Mouse (Mus musculus): ENCODE measurements around the gene Gm20695. TPM values are rescaled to one million over a fixed set of nuclear protein-coding genes. Genes with fewer than 3 reads are reported as not detected.
A peak's percentile ranks its signal among the peaks of the same experiment; 100 is the strongest.

The Gm20695 gene
- total RNA-seq, 2 experiments from 2014 or later, result 0.45 to 0.58 TPM

DNA sequence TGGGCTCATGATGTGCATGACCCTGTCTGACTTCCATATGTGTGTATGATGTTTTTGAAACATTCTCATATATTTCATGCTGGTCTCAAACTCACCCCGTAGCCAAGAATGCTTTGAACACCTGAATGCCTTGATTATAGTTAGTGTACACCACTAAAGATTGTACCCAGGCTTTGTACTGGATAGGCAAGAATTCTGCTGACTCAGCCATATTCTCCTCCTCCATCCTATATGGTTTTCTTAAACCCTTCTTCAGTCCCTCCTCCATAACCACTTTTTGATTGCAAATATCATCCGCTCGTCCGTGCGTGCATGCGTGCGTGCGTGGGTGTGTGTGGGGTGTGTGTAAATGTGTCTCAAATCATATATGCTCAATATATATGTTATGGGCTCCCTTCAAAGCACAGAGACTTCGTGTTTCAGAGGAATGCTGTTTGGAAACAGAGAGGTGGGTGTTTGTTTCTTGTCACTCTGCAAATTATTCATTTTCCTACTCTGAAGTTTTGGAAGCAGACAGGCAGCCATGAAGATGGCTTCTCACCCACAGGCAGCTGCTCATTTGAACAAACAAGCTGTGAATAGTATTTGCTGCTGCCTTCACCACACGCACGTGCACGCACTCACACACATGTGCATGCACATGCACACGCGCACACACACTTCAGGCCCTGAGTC, 7.3 kb downstream of the Gm20695 start:
- DNase-seq, result no peak
- intact Hi-C loops (cut with DNase I; ENCODE audit: low total_unique reads), result no loop called here

DNA sequence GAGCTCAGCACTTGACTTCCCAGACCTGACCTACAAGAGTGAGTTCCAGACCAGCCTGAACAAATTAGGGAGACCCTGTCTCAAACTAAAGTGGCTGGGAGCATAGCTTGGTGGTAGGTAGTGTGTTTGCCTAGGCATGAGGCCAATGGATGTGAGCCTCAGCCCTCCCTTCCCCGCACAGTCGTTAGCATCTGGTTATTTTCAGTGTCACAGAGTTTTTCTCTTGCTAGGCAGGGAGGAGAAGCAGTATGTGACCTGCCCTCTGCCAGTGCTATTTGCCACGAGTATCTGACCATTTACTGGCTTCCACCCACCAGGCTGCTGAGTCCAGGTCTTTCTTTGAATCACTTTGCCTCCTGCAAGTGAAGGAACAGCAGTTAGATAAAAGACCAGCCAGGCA, 9.3 kb downstream of the Gm20695 start:
- intact Hi-C loops (cut with DNase I; ENCODE audit: low total_unique reads), result no loop called here
- DNase-seq, result no peak

DNA sequence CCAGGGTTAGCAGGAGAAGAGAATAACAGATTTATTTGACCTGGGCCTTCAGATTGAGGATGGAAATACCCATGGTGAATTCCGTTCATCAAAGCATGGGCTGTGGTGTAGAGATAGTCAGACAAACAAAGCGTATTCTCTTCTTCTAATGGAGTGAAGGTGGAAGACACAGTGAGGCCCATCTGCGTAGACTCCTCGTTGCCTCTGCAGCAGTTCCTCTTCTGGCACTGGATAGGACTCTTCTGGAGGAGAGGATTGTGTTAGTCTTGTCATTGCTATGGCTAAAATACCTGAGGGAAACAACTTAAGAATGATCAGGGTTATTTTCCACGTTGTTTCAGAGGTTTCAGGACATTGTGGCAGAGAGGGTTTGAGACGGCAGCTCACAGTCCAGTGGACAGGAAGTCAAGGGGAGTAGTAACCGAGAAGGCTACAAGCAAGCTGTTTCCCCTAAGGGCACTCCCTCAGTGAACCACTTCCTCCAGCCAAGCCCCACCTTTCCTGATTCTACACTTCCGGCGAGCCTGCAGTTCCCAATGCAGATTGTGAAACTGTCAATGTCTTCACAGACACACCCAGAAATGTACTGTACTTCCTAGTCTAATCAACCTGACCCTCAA, 10.8 kb downstream of the Gm20695 start:
- intact Hi-C loops (cut with DNase I; ENCODE audit: low total_unique reads), result no loop called here

DNA sequence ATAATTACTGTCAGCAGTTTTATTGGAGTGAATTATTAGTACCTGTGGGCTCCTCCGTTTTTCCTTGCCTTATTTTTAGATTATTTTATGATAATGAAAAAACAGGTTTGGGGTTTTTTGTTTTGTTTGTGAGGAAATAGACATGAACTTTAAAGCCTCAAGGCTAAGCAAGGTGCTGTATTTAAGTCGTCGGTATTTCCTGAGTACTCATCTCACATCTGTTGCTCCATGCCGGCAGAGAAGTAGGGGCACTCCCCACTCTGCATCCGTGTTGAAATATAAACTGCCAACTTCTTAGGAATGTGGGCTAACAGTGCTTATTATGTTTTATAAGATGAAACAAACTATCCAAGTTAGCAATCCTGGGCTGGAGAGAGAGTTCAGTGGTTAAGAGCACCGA, 11.6 kb downstream of the Gm20695 start:
- no peak for DNase-seq
- intact Hi-C loops (cut with DNase I; ENCODE audit: low total_unique reads), result no loop called here

More for the DNA sequence above, 10.8 kb downstream of the Gm20695 start:
- peak; percentile 33 for DNase-seq

- DNase-seq, result no peak
- intact Hi-C loops (cut with DNase I; ENCODE audit: low total_unique reads), result no loop called here
Measured at GRCm38 (mm10) chr16:3896553-3896952, 12.1 kb downstream of the Gm20695 start.

DNA sequence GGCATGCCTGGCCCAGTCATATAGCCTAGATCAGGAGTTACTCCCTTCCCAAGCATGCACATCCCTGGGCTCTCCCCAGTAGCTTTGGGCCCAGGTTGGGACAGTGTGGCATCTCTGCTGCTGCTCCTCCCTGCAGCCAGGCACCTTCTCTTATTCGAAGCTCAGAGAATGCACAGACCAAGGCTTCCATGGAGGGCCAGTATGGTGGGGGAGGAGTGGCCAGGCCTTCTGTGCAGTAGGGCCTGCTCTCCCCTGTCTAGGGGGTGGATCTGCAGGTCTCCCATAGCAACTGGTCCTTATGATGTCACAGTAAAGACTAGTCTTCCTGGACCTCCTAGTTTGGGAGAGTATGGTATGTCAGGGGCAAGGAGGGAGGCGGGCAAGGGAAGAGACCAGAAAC, 23.0 kb downstream of the Gm20695 start:
- no peak for DNase-seq

GRCm38 (mm10) chr16:3908537-3909111, 24.2 kb downstream of the Gm20695 start, which contains the start of the genes 1700037C18Rik and Cluap1:
Gene 1700037C18Rik, minus strand, starts transcription at chr16:3908689.
Gene Cluap1, plus strand, starts transcription at chr16:3908801.
- DNase-seq, result peak; percentile 92
- intact Hi-C loops (cut with DNase I; ENCODE audit: low total_unique reads), result loop anchor here (10.0 kb wide), 1 partner anchor 64 kb away; the partner anchor contains the start of gene Zfp174

More for the DNA sequence above, 23.0 kb downstream of the Gm20695 start:
- intact Hi-C loops (cut with DNase I; ENCODE audit: low total_unique reads), result loop anchor here (10.0 kb wide), 1 partner anchor 63 kb away; the partner anchor contains the start of gene Zfp174

DNA sequence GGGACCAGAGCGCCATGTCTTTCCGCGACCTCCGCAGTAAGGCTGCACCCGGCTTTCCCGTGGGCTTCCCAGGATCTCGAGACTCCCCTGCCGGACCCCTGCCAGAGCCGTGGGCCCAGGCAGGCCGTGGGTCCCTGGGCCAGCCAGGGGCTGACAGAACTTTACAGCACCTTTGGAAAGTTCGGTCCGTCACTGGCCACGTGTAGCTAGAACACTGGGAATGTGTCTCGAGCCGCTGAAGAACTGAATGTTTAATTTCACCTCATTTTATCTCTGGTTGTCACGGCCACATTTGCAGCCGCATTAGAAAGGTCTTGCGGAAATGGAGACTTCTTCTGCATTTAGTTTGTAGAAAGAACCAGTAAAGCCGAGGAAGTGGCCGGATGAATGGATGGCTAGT, 24.7 kb downstream of the Gm20695 start:
- DNase-seq, result no peak
- intact Hi-C loops (cut with DNase I; ENCODE audit: low total_unique reads), result loop anchor here (10.0 kb wide), 1 partner anchor 64 kb away; the partner anchor contains the start of gene Zfp174

DNA sequence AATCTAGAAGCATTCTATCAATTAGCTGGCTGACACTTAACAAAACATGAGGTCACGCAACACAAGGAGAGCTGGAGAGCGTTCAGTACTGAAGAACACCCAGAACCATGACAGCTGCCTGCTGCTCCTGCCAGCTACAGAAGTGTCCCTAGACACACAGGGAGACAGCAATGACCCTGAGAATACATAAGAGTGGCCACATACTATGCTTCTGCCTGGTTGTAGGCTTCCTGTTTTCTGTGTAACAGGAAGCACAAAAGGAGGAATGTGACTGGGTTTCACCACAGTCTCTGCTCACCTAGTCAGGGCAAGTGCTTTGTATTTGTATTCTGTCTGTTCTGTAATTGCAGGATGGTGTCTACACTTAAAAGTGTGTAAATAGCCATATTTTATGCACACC, 36.3 kb downstream of the Gm20695 start:
- intact Hi-C loops (cut with DNase I; ENCODE audit: low total_unique reads), result no loop called here
- DNase-seq, result no peak

- intact Hi-C loops (cut with DNase I; ENCODE audit: low total_unique reads), result no loop called here
- DNase-seq, result no peak
Measured at GRCm38 (mm10) chr16:3923515-3923914, 39.1 kb downstream of the Gm20695 start.

DNA sequence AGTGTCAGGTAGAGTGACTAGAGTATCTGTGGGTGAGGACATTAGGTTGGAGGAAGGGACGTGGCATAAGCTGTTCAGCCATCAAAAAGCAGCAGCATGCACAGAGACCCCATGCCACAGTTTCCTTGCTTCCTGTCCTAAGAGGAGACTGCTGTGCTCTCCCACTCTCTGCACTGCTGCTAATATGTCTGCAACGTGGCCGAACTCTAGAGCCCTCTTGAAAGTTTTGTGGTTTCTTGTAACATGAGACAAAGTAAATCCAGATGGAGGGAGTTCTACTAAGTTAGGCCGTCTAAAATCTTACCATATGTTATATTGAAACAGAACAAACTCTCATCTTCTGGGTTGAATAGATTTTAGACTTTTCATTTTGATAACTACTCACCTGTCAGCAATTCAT, 39.5 kb downstream of the Gm20695 start:
- intact Hi-C loops (cut with DNase I; ENCODE audit: low total_unique reads), result no loop called here
- DNase-seq, result no peak

DNA sequence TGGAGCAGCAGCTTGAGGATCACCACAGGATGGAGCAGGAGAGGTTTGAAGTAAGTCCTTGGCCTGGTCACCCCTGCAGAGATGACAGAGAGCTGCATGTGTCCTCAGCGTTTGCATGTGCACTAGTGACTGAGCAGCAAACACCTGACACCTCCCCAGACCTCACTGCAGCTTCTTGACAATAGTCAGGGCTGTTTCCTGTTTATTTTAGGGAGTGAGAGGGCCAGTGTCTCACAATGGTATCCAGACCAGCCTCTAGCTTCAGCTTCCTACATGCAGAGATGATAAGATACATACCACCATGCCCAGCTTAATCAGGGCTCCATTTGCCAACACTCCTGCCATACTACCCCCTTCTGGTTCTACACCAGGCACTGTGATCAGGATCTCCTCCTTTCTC, 44.1 kb downstream of the Gm20695 start:
- intact Hi-C loops (cut with DNase I; ENCODE audit: low total_unique reads), result no loop called here
- no peak for DNase-seq

- DNase-seq, result no peak
- intact Hi-C loops (cut with DNase I; ENCODE audit: low total_unique reads), result no loop called here
Measured at GRCm38 (mm10) chr16:3929151-3929550, 44.7 kb downstream of the Gm20695 start.

DNA sequence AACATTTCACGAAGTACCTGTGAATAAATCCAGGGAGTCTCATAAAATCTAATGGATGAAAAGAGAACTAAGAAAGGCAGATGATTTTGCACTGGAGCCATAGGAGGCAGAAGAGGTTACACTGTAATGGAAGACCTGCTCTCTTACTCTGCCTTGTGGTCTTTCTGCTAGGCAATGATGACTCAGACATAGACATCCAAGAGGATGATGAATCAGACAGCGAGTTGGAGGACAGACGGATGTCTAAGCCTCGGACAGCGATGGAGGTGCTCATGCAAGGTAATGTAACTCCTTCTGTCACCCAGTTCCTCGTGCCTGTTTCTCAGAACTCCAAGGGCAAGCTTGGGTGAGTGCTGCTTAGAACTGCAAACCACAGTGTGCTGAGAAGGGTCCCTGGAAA, 49.1 kb downstream of the Gm20695 start:
- DNase-seq, result no peak
- intact Hi-C loops (cut with DNase I; ENCODE audit: low total_unique reads), result no loop called here

GRCm38 (mm10) chr16:3934091-3934490, 49.6 kb downstream of the Gm20695 start:
- intact Hi-C loops (cut with DNase I; ENCODE audit: low total_unique reads), result no loop called here
- no peak for DNase-seq

- intact Hi-C loops (cut with DNase I; ENCODE audit: low total_unique reads), result no loop called here
- DNase-seq, result no peak
Measured at GRCm38 (mm10) chr16:3934701-3935100, 50.3 kb downstream of the Gm20695 start.

- no peak for DNase-seq
- intact Hi-C loops (cut with DNase I; ENCODE audit: low total_unique reads), result no loop called here
Measured at GRCm38 (mm10) chr16:3951141-3951540, 66.7 kb downstream of the Gm20695 start.

DNA sequence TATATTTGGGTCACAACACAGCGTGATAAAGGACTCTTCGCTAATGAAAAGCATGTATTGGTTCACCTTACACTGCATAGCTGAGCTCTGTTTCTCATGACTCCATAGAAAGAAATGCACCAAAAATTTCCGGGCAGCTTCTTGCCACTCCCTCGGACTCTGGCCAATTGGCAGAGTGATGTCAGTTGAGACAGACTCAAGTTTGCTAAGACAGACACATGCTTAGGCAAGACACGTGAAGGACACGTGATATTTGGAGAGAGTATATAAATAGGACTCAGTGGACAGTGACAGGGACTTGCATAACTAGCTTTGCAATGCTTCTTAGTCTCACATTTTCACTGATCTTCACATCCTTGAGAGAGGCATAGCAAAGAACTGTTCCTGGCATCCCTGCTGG, 71.9 kb downstream of the Gm20695 start:
- intact Hi-C loops (cut with DNase I; ENCODE audit: low total_unique reads), result no loop called here
- DNase-seq, result peak; percentile 54

DNA sequence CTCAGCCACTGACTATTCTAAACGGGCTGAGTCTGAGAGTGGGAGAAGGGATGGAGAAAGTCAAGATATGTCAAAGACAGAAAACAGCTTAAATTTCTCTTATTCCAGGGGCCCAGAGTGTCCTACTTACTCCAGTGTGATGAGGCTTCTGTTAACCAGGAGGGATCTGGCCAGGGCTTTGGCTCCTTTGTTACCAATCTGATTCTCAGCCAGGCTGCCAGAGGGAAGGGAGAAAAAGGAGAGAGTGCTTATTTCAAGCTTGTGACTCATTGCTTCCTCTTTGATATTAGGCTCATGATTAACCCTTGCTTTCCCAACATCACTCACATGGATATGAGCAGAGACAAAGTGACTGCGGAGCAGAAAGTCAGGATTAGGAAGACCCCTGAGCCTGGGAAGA, 74.8 kb downstream of the Gm20695 start:
- intact Hi-C loops (cut with DNase I; ENCODE audit: low total_unique reads), result no loop called here
- DNase-seq, result no peak

DNA sequence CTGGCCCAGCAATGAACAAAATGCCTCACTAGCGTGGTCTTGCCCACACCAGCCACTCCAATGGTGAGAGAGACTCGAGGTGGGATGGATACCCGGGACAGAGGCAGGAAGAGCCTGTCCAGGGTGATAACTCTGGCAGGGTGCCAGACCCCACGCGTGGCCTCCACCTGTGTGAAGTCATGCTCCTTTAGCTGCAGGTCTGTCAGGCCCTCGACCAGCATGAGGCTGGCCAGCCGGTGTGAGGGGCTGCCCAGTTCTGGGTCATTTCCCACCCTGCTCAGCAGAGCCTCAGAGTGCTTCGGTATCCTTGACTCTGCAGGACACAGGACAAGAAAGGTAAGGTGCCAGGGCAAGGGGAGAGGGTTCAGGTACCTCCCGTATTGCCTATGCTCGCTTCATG, 80.5 kb downstream of the Gm20695 start:
- intact Hi-C loops (cut with DNase I; ENCODE audit: low total_unique reads), result no loop called here
- DNase-seq, result no peak

DNA sequence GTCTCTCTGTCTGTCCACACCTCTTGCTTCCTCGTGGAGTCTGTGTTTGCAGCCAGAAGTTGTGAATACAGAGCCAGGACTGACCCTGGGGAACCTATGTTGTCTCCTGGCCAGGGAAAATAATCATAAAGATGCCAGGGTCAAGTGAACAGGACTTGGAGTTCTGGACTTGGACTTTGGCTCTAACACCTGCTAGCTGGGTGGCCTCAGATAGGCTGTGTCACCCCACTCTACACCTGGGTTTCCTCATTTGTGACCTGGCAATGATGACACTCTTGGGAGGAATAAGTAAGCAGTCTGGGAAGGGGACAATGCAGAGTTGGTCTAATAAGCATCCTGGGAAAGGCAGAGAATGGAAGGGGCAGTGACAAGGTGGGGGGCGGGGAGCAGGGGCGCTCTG, 81.1 kb downstream of the Gm20695 start:
- no peak for DNase-seq
- intact Hi-C loops (cut with DNase I; ENCODE audit: low total_unique reads), result no loop called here

Measured in gastrocnemius, postnatal 14 days (tissue).